Mouse (Mus musculus): Measurements from ENCODE around the gene Mmp10. TPM values are rescaled to one million over a fixed set of nuclear protein-coding genes. Genes with fewer than 3 reads are reported as not detected.

Gene Mmp10
- polyA plus RNA-seq, 1 experiment from 2014 or later, result not detected

DNA sequence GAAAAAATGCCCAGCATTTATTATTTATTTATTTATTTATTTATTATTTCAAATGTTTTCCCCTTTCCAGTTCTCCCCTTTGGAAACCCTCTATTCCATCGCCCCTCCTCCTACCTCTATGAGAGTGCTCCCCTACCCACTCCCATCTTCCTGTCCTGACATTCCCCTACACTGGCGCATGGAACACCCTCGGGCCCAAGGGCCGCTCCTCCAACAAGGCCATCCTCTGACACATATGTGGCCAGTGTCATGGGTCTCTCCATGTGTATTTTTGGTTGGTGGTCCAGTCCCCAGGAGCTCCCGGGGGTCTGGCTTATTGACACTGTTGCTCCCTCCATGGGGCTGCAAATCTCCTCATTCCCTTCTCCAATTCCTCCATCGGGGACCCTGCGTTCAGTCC is 43.8 kb downstream of the Mmp10 start:
- 93% methylated on average over 7 of the region's 7 CpGs for WGBS
- Histone ChIP-seq H3K4me3 (no peak overlapping the region), H3K9me3 (no peaks in the 10 kb centered on the region), H3K36me3 (replicated peaks) (no peaks in the 10 kb centered on the region), H3K4me1 (no peaks in the 10 kb centered on the region), H3K27ac (replicated peaks) (no peak overlapping the region), H3K27me3 (replicated peaks; ENCODE audit: low read depth, poor library complexity, severe bottlenecking) (no peaks in the 10 kb centered on the region)
- DNase-seq (ENCODE audit: low spot score), result no peak

DNA sequence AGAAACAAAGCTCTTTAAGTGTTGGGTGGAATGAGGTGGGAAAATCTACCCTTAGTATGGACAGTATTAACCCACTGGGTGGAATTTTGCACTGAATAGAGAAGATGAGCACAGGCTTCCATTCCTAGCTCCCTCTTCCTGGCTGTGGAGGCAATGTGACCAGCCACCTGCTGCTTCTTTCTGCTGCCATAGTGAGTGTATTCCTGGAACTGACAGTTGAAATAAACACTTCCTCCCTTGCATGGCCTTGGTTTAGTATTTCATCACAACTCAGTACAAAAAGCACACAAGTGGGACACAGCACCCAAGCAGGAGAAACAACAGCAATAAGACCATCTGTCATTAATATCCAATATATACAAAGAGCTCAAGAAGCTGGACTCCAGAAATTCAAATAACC is 49.8 kb downstream of the Mmp10 start:
- no peaks in the 10 kb centered on the region for H3K27me3 ChIP-seq (replicated peaks; ENCODE audit: low read depth, poor library complexity, severe bottlenecking)
- no peaks in the 10 kb centered on the region for H3K36me3 ChIP-seq (replicated peaks)
- H3K4me3 ChIP-seq, result no peak overlapping the region
- H3K9me3 ChIP-seq, result no peaks in the 10 kb centered on the region
- no peaks in the 10 kb centered on the region for H3K4me1 ChIP-seq
- no peak overlapping the region for H3K27ac ChIP-seq (replicated peaks)
- no peak for DNase-seq (ENCODE audit: low spot score)

DNA sequence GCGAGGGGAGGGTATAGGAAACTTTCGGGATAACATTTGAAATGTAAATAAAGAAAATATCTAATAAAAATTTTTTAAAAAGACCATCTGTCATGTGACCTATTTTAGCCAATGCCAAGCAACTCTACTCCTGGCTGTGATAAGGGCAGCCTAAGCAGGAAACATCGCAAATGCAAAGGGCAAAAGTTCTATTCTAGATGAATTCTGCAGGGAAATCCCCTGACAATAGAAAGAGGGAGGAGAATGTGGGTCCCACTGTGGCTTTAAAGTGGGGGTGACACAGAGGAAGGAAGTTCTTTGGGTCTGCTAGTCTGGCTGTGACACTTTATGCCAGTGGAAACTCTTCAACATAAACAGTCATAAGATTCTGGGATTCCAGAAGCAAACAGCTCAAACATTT is 51.4 kb downstream of the Mmp10 start:
- Histone ChIP-seq H3K9me3 (no peaks in the 10 kb centered on the region), H3K27me3 (replicated peaks; ENCODE audit: low read depth, poor library complexity, severe bottlenecking) (no peaks in the 10 kb centered on the region), H3K27ac (replicated peaks) (no peak overlapping the region), H3K36me3 (replicated peaks) (no peaks in the 10 kb centered on the region), H3K4me1 (no peaks in the 10 kb centered on the region), H3K4me3 (no peak overlapping the region)
- 89% methylated on average over 3 of the region's 3 CpGs for WGBS
- no peak for DNase-seq (ENCODE audit: low spot score)

DNA sequence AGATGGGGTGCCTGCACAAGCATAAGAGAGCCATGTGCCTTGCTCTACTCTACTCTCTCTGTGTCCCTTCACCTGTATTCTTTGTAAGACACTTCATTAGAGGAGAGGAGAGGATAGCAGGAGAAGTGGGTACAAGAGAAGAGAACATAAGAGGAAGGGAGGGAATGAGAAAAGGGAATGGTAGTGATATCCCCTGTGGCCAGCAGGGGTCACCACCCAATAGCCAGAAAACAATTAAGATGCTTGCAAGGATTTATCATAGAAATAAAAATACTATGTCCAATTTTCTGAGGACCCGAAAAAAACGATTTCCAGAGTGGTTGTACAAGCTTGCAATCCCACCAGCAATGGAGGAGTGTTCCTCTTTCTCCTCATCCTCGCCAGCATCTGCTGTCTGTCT is 52.2 kb downstream of the Mmp10 start:
- Histone ChIP-seq H3K4me1 (no peaks in the 10 kb centered on the region), H3K4me3 (no peak overlapping the region), H3K27ac (replicated peaks) (no peak overlapping the region), H3K36me3 (replicated peaks) (no peaks in the 10 kb centered on the region), H3K9me3 (no peaks in the 10 kb centered on the region), H3K27me3 (replicated peaks; ENCODE audit: low read depth, poor library complexity, severe bottlenecking) (no peaks in the 10 kb centered on the region)
- peak; percentile 13 for DNase-seq (ENCODE audit: low spot score)
- 47% methylated on average over 3 of the region's 3 CpGs for WGBS

DNA sequence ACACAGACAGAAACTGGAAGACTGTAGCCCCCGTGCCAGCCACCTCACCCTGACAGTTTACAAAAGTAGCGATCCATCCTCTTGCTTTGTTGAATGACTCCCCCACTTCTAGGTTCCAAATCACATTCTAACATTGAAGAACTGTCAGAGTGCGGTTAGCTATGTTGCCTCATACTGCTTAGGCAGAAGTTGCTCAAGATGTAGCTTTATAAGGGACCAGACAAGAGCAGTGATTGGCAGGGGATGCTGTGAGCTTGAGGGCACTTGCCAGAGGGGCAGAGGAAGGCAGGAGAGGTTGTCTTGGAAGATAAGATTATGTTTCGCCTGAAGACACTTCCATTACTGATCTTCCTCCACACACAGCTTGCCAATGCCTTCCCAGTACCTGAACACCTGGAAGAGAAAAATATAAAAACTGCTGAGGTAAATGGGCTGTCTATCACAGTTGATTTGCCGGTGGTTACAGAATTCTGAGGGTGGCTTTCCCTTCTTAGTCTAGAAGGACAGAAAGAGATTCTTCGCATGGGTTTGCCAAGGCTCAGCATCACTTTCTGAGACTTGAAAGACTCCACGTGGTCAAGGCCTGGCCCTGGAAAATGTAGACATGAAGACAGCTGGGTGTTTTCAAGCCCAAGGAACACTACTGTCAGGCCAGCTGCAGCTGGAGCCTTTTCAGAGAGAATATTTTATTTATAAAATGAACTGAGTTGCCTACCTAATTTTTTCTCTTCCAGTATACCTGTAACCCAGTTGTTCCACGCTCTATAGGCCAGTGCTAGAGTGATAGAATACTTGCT is 56.3 kb downstream of the Mmp10 start, which contains the start of gene Mmp8:
TSS of gene Mmp8 (plus strand) at position 236 of the 797 bp plus-strand sequence.
- no peaks in the 10 kb centered on the region for H3K36me3 ChIP-seq (replicated peaks)

More for the DNA sequence above, 56.3 kb downstream of the Mmp10 start, which contains the start of gene Mmp8:
- 86% methylated on average over 8 of the region's 8 CpGs for WGBS
- no peak for DNase-seq (ENCODE audit: low spot score)
- Histone ChIP-seq H3K27me3 (replicated peaks; ENCODE audit: low read depth, poor library complexity, severe bottlenecking) (no peaks in the 10 kb centered on the region), H3K4me3 (no peak within 1 kb of the TSS), H3K27ac (replicated peaks) (no peak within 1 kb of the TSS), H3K9me3 (no peaks in the 10 kb centered on the region), H3K4me1 (no peaks in the 10 kb centered on the region)

Other genes with a start within 250 kb of the Mmp10 start
- gene Mmp13, start 229.8 kb upstream of the Mmp10 start, polyA plus RNA-seq (2016; fragmentation: Nextera tagmentation; extraction: Ambion mirVana), result not detected in 2 replicates
- not detected in 2 replicates for gene Mmp12, start 158.0 kb upstream of the Mmp10 start, polyA plus RNA-seq (2016; fragmentation: Nextera tagmentation; extraction: Ambion mirVana)
- not detected in 2 replicates for gene Mmp1b, start 114.3 kb upstream of the Mmp10 start, polyA plus RNA-seq (2016; fragmentation: Nextera tagmentation; extraction: Ambion mirVana)
- not detected in 2 replicates for gene Mmp3, start 56.5 kb upstream of the Mmp10 start, polyA plus RNA-seq (2016; fragmentation: Nextera tagmentation; extraction: Ambion mirVana)
- gene Mmp8, start 56.1 kb downstream of the Mmp10 start, polyA plus RNA-seq (2016; fragmentation: Nextera tagmentation; extraction: Ambion mirVana), result not detected in 2 replicates
- gene Mmp27, start 69.0 kb downstream of the Mmp10 start, polyA plus RNA-seq (2016; fragmentation: Nextera tagmentation; extraction: Ambion mirVana), result not detected in 2 replicates
- not detected in 2 replicates for gene Mmp20, start 125.9 kb downstream of the Mmp10 start, polyA plus RNA-seq (2016; fragmentation: Nextera tagmentation; extraction: Ambion mirVana)
- gene Mmp7, start 189.7 kb downstream of the Mmp10 start, polyA plus RNA-seq (2016; fragmentation: Nextera tagmentation; extraction: Ambion mirVana), result not detected in 2 replicates